Mouse (Mus musculus): ENCODE data around the gene Nemp1. TPM values are rescaled to one million over a fixed set of nuclear protein-coding genes. Genes with fewer than 3 reads are reported as not detected.

Nemp1 gene
- polyA plus RNA-seq, 1 experiment: 14.2 TPM

- TF ChIP-seq CTCF (IDR thresholded peaks at IDR 0.05; ENCODE audit: borderline replicate concordance, control insufficient read depth, extremely low read depth, insufficient read depth, low read length, poor library complexity): no peak
- no peak for TF ChIP-seq POLR2A (IDR thresholded peaks at IDR 0.05; ENCODE audit: control insufficient read depth, extremely low read depth, insufficient read depth, low read length, poor library complexity)
- Histone ChIP-seq H3K27ac (ENCODE audit: control insufficient read depth, insufficient read depth, low read length) (no peak overlapping the region), H3K4me3 (ENCODE audit: control insufficient read depth, insufficient read depth, low read length) (no peak overlapping the region), H3K4me1 (replicated peaks; ENCODE audit: control insufficient read depth, insufficient read depth, low read length) (no peaks in the 10 kb centered on the region), H3K27me3 (ENCODE audit: control insufficient read depth, insufficient read depth, low read length) (no peaks in the 10 kb centered on the region), H3K36me3 (ENCODE audit: control insufficient read depth, insufficient read depth, low read length) (peaks cover 22% of the 10 kb centered on the region)
- 97% methylated on average over 7 of the region's 7 CpGs for WGBS
- DNase-seq: no peak
Observed at GRCm38 (mm10) chr10:127695775-127696174, 29.1 kb downstream of the Nemp1 start.

DNA sequence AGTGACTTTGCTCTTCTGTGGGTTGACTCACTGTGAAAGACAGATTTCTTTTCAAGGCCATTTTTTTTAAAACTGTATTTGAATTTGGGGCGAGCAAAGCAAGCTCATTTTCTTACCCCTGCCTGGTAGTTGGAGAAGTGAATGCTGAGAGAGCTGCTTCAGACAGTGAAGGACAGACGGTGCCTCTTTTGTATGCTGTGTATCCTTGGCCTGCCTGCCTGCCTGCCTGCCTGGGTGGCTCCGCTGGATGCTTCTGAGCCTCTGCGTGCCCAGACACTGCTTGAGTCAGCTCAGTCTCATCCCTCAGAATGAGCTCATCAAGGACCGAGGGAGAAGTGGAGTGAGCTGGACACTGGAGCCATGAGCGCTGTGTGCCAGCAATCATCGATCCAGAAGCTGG lies 32.3 kb downstream of the Nemp1 start:
- Histone ChIP-seq H3K27ac (ENCODE audit: control insufficient read depth, insufficient read depth, low read length) (no peak overlapping the region), H3K27me3 (ENCODE audit: control insufficient read depth, insufficient read depth, low read length) (no peaks in the 10 kb centered on the region), H3K36me3 (ENCODE audit: control insufficient read depth, insufficient read depth, low read length) (0 out of 2 replicates have a peak, but pooled peaks cover 8% of the 10 kb centered on the region), H3K4me3 (ENCODE audit: control insufficient read depth, insufficient read depth, low read length) (no peak overlapping the region), H3K4me1 (replicated peaks; ENCODE audit: control insufficient read depth, insufficient read depth, low read length) (no peaks in the 10 kb centered on the region)
- TF ChIP-seq CTCF (IDR thresholded peaks at IDR 0.05; ENCODE audit: borderline replicate concordance, control insufficient read depth, extremely low read depth, insufficient read depth, low read length, poor library complexity) (no peak), POLR2A (IDR thresholded peaks at IDR 0.05; ENCODE audit: control insufficient read depth, extremely low read depth, insufficient read depth, low read length, poor library complexity) (no peak)
- DNase-seq: no peak
- WGBS: 98% methylated on average over 7 of the region's 7 CpGs

- Histone ChIP-seq H3K27ac (ENCODE audit: control insufficient read depth, insufficient read depth, low read length) (no peak overlapping the region), H3K4me1 (replicated peaks; ENCODE audit: control insufficient read depth, insufficient read depth, low read length) (no peaks in the 10 kb centered on the region), H3K27me3 (ENCODE audit: control insufficient read depth, insufficient read depth, low read length) (no peaks in the 10 kb centered on the region), H3K4me3 (ENCODE audit: control insufficient read depth, insufficient read depth, low read length) (no peak overlapping the region), H3K36me3 (ENCODE audit: control insufficient read depth, insufficient read depth, low read length) (0 out of 2 replicates have a peak, but pooled peaks cover 4% of the 10 kb centered on the region)
- TF ChIP-seq CTCF (IDR thresholded peaks at IDR 0.05; ENCODE audit: borderline replicate concordance, control insufficient read depth, extremely low read depth, insufficient read depth, low read length, poor library complexity) (no peak), POLR2A (IDR thresholded peaks at IDR 0.05; ENCODE audit: control insufficient read depth, extremely low read depth, insufficient read depth, low read length, poor library complexity) (no peak)
- 70% methylated on average over 4 of the region's 4 CpGs for WGBS
- no peak for DNase-seq
Observed at GRCm38 (mm10) chr10:127703299-127703698, 36.6 kb downstream of the Nemp1 start.

DNA sequence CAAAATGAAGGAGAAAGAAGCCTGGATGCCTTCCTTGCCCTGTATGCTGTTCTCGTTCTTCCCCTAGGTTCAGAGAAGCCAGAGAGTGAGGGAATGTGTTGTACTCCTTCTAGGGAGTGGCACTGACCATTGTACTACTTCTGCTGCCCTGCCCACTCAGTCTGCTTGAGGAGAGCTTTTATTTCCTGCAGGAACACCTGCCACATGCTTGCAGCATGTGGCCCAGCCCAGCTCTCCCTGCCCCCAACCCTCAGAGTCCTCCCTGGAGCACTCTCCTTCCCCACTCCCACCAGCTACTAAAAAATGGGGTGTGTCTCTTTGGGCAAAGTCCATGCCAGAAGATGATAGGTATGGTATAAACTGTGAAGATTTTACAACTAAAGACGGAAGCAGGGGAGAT lies 37.6 kb downstream of the Nemp1 start:
- no peak overlapping the region for H3K27ac ChIP-seq (ENCODE audit: control insufficient read depth, insufficient read depth, low read length)
- H3K27me3 ChIP-seq (ENCODE audit: control insufficient read depth, insufficient read depth, low read length): no peaks in the 10 kb centered on the region
- H3K4me1 ChIP-seq (replicated peaks; ENCODE audit: control insufficient read depth, insufficient read depth, low read length): no peaks in the 10 kb centered on the region
- no peak overlapping the region for H3K4me3 ChIP-seq (ENCODE audit: control insufficient read depth, insufficient read depth, low read length)
- no peak for DNase-seq
- no peak for TF ChIP-seq POLR2A (IDR thresholded peaks at IDR 0.05; ENCODE audit: control insufficient read depth, extremely low read depth, insufficient read depth, low read length, poor library complexity)
- TF ChIP-seq CTCF (IDR thresholded peaks at IDR 0.05; ENCODE audit: borderline replicate concordance, control insufficient read depth, extremely low read depth, insufficient read depth, low read length, poor library complexity): no peak
- 0 out of 2 replicates have a peak, but pooled peaks cover under 1% of the 10 kb centered on the region for H3K36me3 ChIP-seq (ENCODE audit: control insufficient read depth, insufficient read depth, low read length)
- WGBS: 71% methylated on average over 2 of the region's 2 CpGs

- WGBS: 71% methylated on average over 2 of the region's 2 CpGs
- Histone ChIP-seq H3K27ac (ENCODE audit: control insufficient read depth, insufficient read depth, low read length) (no peak within 1 kb of the TSS), H3K27me3 (ENCODE audit: control insufficient read depth, insufficient read depth, low read length) (no peaks in the 10 kb centered on the region), H3K4me1 (replicated peaks; ENCODE audit: control insufficient read depth, insufficient read depth, low read length) (no peaks in the 10 kb centered on the region), H3K36me3 (ENCODE audit: control insufficient read depth, insufficient read depth, low read length) (no peaks in the 10 kb centered on the region), H3K4me3 (ENCODE audit: control insufficient read depth, insufficient read depth, low read length) (no peak within 1 kb of the TSS)
- TF ChIP-seq POLR2A (IDR thresholded peaks at IDR 0.05; ENCODE audit: control insufficient read depth, extremely low read depth, insufficient read depth, low read length, poor library complexity): no peak
- no peak for TF ChIP-seq CTCF (IDR thresholded peaks at IDR 0.05; ENCODE audit: borderline replicate concordance, control insufficient read depth, extremely low read depth, insufficient read depth, low read length, poor library complexity)
- no peak for DNase-seq
Observed at GRCm38 (mm10) chr10:127704766-127705220, 38.1 kb downstream of the Nemp1 start, which contains the start of gene Myo1a. Gene Myo1a, plus strand, starts transcription at chr10:127705170.

DNA sequence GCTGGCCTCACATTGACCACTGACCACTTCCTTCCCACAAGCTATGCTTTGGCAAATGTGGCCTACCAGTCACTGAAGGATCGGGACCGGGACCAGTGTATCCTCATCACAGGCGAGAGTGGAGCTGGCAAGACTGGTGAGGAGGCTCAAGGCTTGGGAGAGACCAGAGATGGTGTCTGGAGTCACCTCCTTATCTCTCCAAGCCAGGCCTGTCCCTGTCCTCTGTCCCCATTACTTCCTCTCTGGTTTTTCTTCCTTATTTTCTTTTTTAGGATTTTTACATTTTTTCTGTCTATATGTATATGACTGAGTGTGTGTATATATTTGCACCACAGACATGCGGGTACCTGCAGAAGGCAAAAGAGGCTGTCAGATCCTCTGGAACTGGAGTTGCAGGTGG lies 39.1 kb downstream of the Nemp1 start:
- Histone ChIP-seq H3K4me3 (ENCODE audit: control insufficient read depth, insufficient read depth, low read length) (no peak overlapping the region), H3K27me3 (ENCODE audit: control insufficient read depth, insufficient read depth, low read length) (no peaks in the 10 kb centered on the region), H3K27ac (ENCODE audit: control insufficient read depth, insufficient read depth, low read length) (no peak overlapping the region), H3K36me3 (ENCODE audit: control insufficient read depth, insufficient read depth, low read length) (no peaks in the 10 kb centered on the region), H3K4me1 (replicated peaks; ENCODE audit: control insufficient read depth, insufficient read depth, low read length) (no peaks in the 10 kb centered on the region)
- TF ChIP-seq POLR2A (IDR thresholded peaks at IDR 0.05; ENCODE audit: control insufficient read depth, extremely low read depth, insufficient read depth, low read length, poor library complexity) (no peak), CTCF (IDR thresholded peaks at IDR 0.05; ENCODE audit: borderline replicate concordance, control insufficient read depth, extremely low read depth, insufficient read depth, low read length, poor library complexity) (no peak)
- no peak for DNase-seq
- WGBS: 71% methylated on average over 4 of the region's 4 CpGs

GRCm38 (mm10) chr10:127707721-127708120 lies 41.0 kb downstream of the Nemp1 start:
- no peaks in the 10 kb centered on the region for H3K36me3 ChIP-seq (ENCODE audit: control insufficient read depth, insufficient read depth, low read length)
- no peak for TF ChIP-seq CTCF (IDR thresholded peaks at IDR 0.05; ENCODE audit: borderline replicate concordance, control insufficient read depth, extremely low read depth, insufficient read depth, low read length, poor library complexity)
- TF ChIP-seq POLR2A (IDR thresholded peaks at IDR 0.05; ENCODE audit: control insufficient read depth, extremely low read depth, insufficient read depth, low read length, poor library complexity): no peak
- no peaks in the 10 kb centered on the region for H3K27me3 ChIP-seq (ENCODE audit: control insufficient read depth, insufficient read depth, low read length)
- no peak overlapping the region for H3K27ac ChIP-seq (ENCODE audit: control insufficient read depth, insufficient read depth, low read length)
- WGBS: 90% methylated on average over 7 of the region's 7 CpGs
- H3K4me3 ChIP-seq (ENCODE audit: control insufficient read depth, insufficient read depth, low read length): no peak overlapping the region
- no peaks in the 10 kb centered on the region for H3K4me1 ChIP-seq (replicated peaks; ENCODE audit: control insufficient read depth, insufficient read depth, low read length)
- DNase-seq: no peak

Measured in thymus, adult 2 months (tissue).